ENCODE assay signal across 8 mouse cellular contexts in genomic region chr1:183299161-183299560, GRCm38 (mm10). TPM values are rescaled to one million over a fixed set of nuclear protein-coding genes. Genes with fewer than 3 reads are reported as not detected.
DNase-seq lines count a peak whose midpoint lies in the region; ATAC-seq lines count a peak whose summit lies in the region.

No protein-coding gene starts in this region.

- DNase-seq in 3134 (ENCODE audit: extremely low read depth, insufficient read length, low spot score): peak; percentile 75
- peak; percentile 100 for DNase-seq in ES-CJ7 (ENCODE audit: low read depth, low spot score)
- peak; percentile 74 to 88 for DNase-seq in cerebellum, adult 18-20 months
- peak; percentile 93 for DNase-seq in gastrocnemius, postnatal 25 days
- peak; percentile 100 for DNase-seq in layer of hippocampus, adult 9-10 months (ENCODE audit: low spot score)
- peak; percentile 97 for DNase-seq in lung, postnatal 25 days (ENCODE audit: low spot score)
- peak; percentile 96 to 100 for DNase-seq in spleen, postnatal 4 days (ENCODE audit: low spot score in 2 of 2)

- ATAC-seq in megakaryocyte progenitor cell, adult 5-6 weeks (replicated peaks; ENCODE audit: poor library complexity): no peak

RNA-seq across cellular contexts. Expression of gene Brox, which starts 2.1 kb away (rescaled TPM):
- 10 to 100 TPM; 15.5 to 18.4 TPM for total RNA-seq in gastrocnemius, postnatal 25 days (2021)
- 24.6 and 32.7 TPM in 2 replicates for total RNA-seq in megakaryocyte progenitor cell, adult 5-6 weeks (2015)
- 35.8 and 47.5 TPM in 2 replicates for total RNA-seq in megakaryocyte progenitor cell, adult 5-6 weeks (2017)

RNA-seq across cellular contexts. Expression of gene Aida, which starts 2.8 kb away (rescaled TPM):
- total RNA-seq in gastrocnemius, postnatal 25 days (2021): 10 to 100 TPM; 19.4 TPM
- 39.9 and 44.9 TPM in 2 replicates for total RNA-seq in megakaryocyte progenitor cell, adult 5-6 weeks (2015)
- total RNA-seq in megakaryocyte progenitor cell, adult 5-6 weeks (2017): 53.3 and 55.8 TPM in 2 replicates
